ENCODE assay signal across 29 mouse cellular contexts in genomic region chr13:81628631-81629190, GRCm38 (mm10). TPM values are rescaled to one million over a fixed set of nuclear protein-coding genes. Genes with fewer than 3 reads are reported as not detected.
DNase-seq lines count a peak whose midpoint lies in the region; ATAC-seq lines count a peak whose summit lies in the region.
"Had no signal": no experiment of that assay in that cellular context is flagged by ENCODE, and none has a peak within 500 bp of the region (broad histone marks: within the 10 kb centered on the region; RNA-seq: fewer than 3 reads in every experiment).

No protein-coding gene starts in this region.

- H3K4me2 ChIP-seq in hindbrain, embryonic 13.5 days = 0 out of 2 replicates have a peak overlapping the region, but pooled peaks have one; percentile 6
- H3K4me2 ChIP-seq in hindbrain, embryonic 11.5 days (replicated peaks; ENCODE audit: low read depth, low read length) = no peak overlapping the region
- peak overlapping the region; percentile 21; the same call in 1 of the 2 replicates for H3K4me2 ChIP-seq in forebrain, embryonic 11.5 days (ENCODE audit: low read depth, low read length, severe bottlenecking)
- peak overlapping the region; percentile 30; the same call in 1 of the 2 replicates for H3K4me2 ChIP-seq in forebrain, embryonic 14.5 days (ENCODE audit: low read length)
- H3K4me2 ChIP-seq in midbrain, embryonic 14.5 days (ENCODE audit: low read length) = no peak overlapping the region
- H3K4me2 ChIP-seq: embryonic facial prominence, embryonic 13.5 days; intestine, embryonic 15.5 days; liver, embryonic 11.5 days had no signal

- no peak for ATAC-seq in hindbrain, embryonic 13.5 days (ENCODE audit: low FRiP score)
- ATAC-seq in hindbrain, embryonic 11.5 days (ENCODE audit: low FRiP score) = no peak
- ATAC-seq in forebrain, embryonic 11.5 days (replicated peaks; ENCODE audit: low FRiP score) = peak; percentile 22
- ATAC-seq in forebrain, embryonic 14.5 days = peak; percentile 58
- no peak for ATAC-seq in midbrain, embryonic 14.5 days (ENCODE audit: low FRiP score, low TSS enrichment)
- ATAC-seq: intestine, embryonic 15.5 days; liver, postnatal 0 days; Patski had no signal

- 15% methylated on average over 2 of the region's 2 CpGs for WGBS in hindbrain, embryonic 13.5 days
- WGBS in hindbrain, embryonic 11.5 days = 34% methylated on average over 2 of the region's 2 CpGs
- 11% methylated on average over 2 of the region's 2 CpGs for WGBS in forebrain, embryonic 11.5 days
- WGBS in forebrain, embryonic 14.5 days = 0% methylated on average over 2 of the region's 2 CpGs
- 9% methylated on average over 2 of the region's 2 CpGs for WGBS in midbrain, embryonic 14.5 days

- H3K9ac ChIP-seq in hindbrain, embryonic 13.5 days = no peak overlapping the region
- H3K9ac ChIP-seq in hindbrain, embryonic 11.5 days (ENCODE audit: low read depth, low read length) = no peak overlapping the region
- H3K9ac ChIP-seq in forebrain, embryonic 11.5 days (ENCODE audit: low read length) = no peak overlapping the region
- no peak overlapping the region for H3K9ac ChIP-seq in forebrain, embryonic 14.5 days (ENCODE audit: low read length)
- H3K9ac ChIP-seq in midbrain, embryonic 14.5 days (replicated peaks; ENCODE audit: low read length) = no peak overlapping the region
- H3K9ac ChIP-seq: embryonic facial prominence, embryonic 13.5 days; intestine, embryonic 15.5 days; liver, postnatal 0 days had no signal

- H3K27me3 ChIP-seq in hindbrain, embryonic 13.5 days = no peaks in the 10 kb centered on the region
- H3K27me3 ChIP-seq in hindbrain, embryonic 11.5 days (ENCODE audit: control insufficient read depth, insufficient read depth, low read length) = no peaks in the 10 kb centered on the region
- H3K27me3 ChIP-seq in forebrain, embryonic 11.5 days (ENCODE audit: control insufficient read depth, insufficient read depth, low read length) = no peaks in the 10 kb centered on the region
- H3K27me3 ChIP-seq in forebrain, embryonic 14.5 days (replicated peaks; ENCODE audit: control insufficient read depth, insufficient read depth, low read length) = no peaks in the 10 kb centered on the region
- H3K27me3 ChIP-seq in midbrain, embryonic 14.5 days (ENCODE audit: control insufficient read depth, insufficient read depth, low read length) = no peaks in the 10 kb centered on the region
- H3K27me3 ChIP-seq: CH12.LX had no signal

- H3K27ac ChIP-seq in hindbrain, embryonic 13.5 days = peak overlapping the region; percentile 60
- no peak overlapping the region for H3K27ac ChIP-seq in hindbrain, embryonic 11.5 days (ENCODE audit: low read depth, low read length)
- peak overlapping the region; percentile 43 for H3K27ac ChIP-seq in forebrain, embryonic 11.5 days (ENCODE audit: low read depth, low read length)
- H3K27ac ChIP-seq in forebrain, embryonic 14.5 days (ENCODE audit: low read depth, low read length) = peak overlapping the region; percentile 70; the same call in 1 of the 2 replicates
- no peak overlapping the region for H3K27ac ChIP-seq in midbrain, embryonic 14.5 days (replicated peaks; ENCODE audit: low read depth, low read length)
- H3K27ac ChIP-seq: embryonic facial prominence, embryonic 13.5 days; heart, embryonic 10.5 days; intestine, embryonic 15.5 days; layer of hippocampus, adult 2 months had no signal

- intact Hi-C loops in heart, postnatal 14 days (cut with DNase I) = no loop called here

- H3K4me3 ChIP-seq in hindbrain, embryonic 13.5 days = no peak overlapping the region
- H3K4me3 ChIP-seq in hindbrain, embryonic 11.5 days (ENCODE audit: low read depth, low read length) = no peak overlapping the region
- H3K4me3 ChIP-seq in forebrain, embryonic 11.5 days (ENCODE audit: low read depth, low read length) = no peak overlapping the region
- no peak overlapping the region for H3K4me3 ChIP-seq in forebrain, embryonic 14.5 days (ENCODE audit: low read depth, low read length)
- no peak overlapping the region for H3K4me3 ChIP-seq in midbrain, embryonic 14.5 days (replicated peaks; ENCODE audit: low read depth, low read length)
- H3K4me3 ChIP-seq: embryonic facial prominence, embryonic 13.5 days; erythroblast, embryonic 14.5 days; heart, embryonic 10.5 days; intestine, embryonic 15.5 days; layer of hippocampus, adult 2 months had no signal

- no peaks in the 10 kb centered on the region for H3K9me3 ChIP-seq in hindbrain, embryonic 13.5 days
- no peaks in the 10 kb centered on the region for H3K9me3 ChIP-seq in hindbrain, embryonic 11.5 days (ENCODE audit: control insufficient read depth, low read length)
- no peaks in the 10 kb centered on the region for H3K9me3 ChIP-seq in forebrain, embryonic 11.5 days (ENCODE audit: control insufficient read depth, low read length)
- H3K9me3 ChIP-seq in forebrain, embryonic 14.5 days (replicated peaks; ENCODE audit: control insufficient read depth, low read length) = no peaks in the 10 kb centered on the region
- H3K9me3 ChIP-seq in midbrain, embryonic 14.5 days (ENCODE audit: control insufficient read depth, low read length) = no peaks in the 10 kb centered on the region
- H3K9me3 ChIP-seq: embryonic facial prominence, embryonic 13.5 days; G1E; heart, embryonic 10.5 days; intestine, embryonic 15.5 days had no signal

- H3K36me3 ChIP-seq in hindbrain, embryonic 13.5 days = no peaks in the 10 kb centered on the region
- no peaks in the 10 kb centered on the region for H3K36me3 ChIP-seq in hindbrain, embryonic 11.5 days (ENCODE audit: control insufficient read depth, insufficient read depth, low read length)
- no peaks in the 10 kb centered on the region for H3K36me3 ChIP-seq in forebrain, embryonic 11.5 days (ENCODE audit: control insufficient read depth, insufficient read depth, low read length)
- no peaks in the 10 kb centered on the region for H3K36me3 ChIP-seq in forebrain, embryonic 14.5 days (ENCODE audit: control insufficient read depth, insufficient read depth, low read length)
- no peaks in the 10 kb centered on the region for H3K36me3 ChIP-seq in midbrain, embryonic 14.5 days (ENCODE audit: control insufficient read depth, insufficient read depth, low read length)
- H3K36me3 ChIP-seq: embryonic facial prominence, embryonic 13.5 days; G1E; heart, embryonic 10.5 days; intestine, embryonic 15.5 days had no signal

- no peak for DNase-seq in hindbrain, embryonic 11.5 days (ENCODE audit: low spot score)
- DNase-seq in forebrain, embryonic 11.5 days (ENCODE audit: low spot score) = no peak
- DNase-seq in forebrain, embryonic 14.5 days (ENCODE audit: low spot score) = peak; percentile 83
- DNase-seq in midbrain, embryonic 14.5 days = peak; percentile 54
- no peak for DNase-seq in heart, postnatal 14 days
- no peak for DNase-seq in cerebellum, postnatal 10 days
- DNase-seq in lung, adult 18-20 months = no peak
- DNase-seq: adrenal gland, postnatal 36 days; B cell, adult 2 months; cerebellum, adult 11 months; cerebellum, adult 9-11 months; gastrocnemius, postnatal 10 days; kidney, adult 8-10 months; kidney, postnatal 14 days; liver, postnatal 0 days; right cerebral cortex, postnatal 14 days had no signal

- H3K4me1 ChIP-seq in hindbrain, embryonic 13.5 days (replicated peaks) = peaks cover 24% of the 10 kb centered on the region
- H3K4me1 ChIP-seq in hindbrain, embryonic 11.5 days (replicated peaks; ENCODE audit: control insufficient read depth, insufficient read depth, low read length) = 0 out of 2 replicates have a peak, but pooled peaks cover 3% of the 10 kb centered on the region
- H3K4me1 ChIP-seq in forebrain, embryonic 11.5 days (replicated peaks; ENCODE audit: control insufficient read depth, insufficient read depth, low read length) = peaks cover 14% of the 10 kb centered on the region
- peaks cover 31% of the 10 kb centered on the region for H3K4me1 ChIP-seq in forebrain, embryonic 14.5 days (ENCODE audit: control insufficient read depth, insufficient read depth, low read length)
- H3K4me1 ChIP-seq in midbrain, embryonic 14.5 days (ENCODE audit: control insufficient read depth, insufficient read depth, low read length) = peaks cover 8% of the 10 kb centered on the region

RNA-seq across cellular contexts. Expression of gene Adgrv1, which starts 4.2 kb away (rescaled TPM):
- polyA plus RNA-seq in hindbrain, embryonic 13.5 days (2015; fragmentation: Nextera tagmentation; extraction: Ambion mirVana) = 19.1 and 22.0 TPM in 2 replicates
- polyA plus RNA-seq in hindbrain, embryonic 11.5 days (2014; fragmentation: Nextera tagmentation; extraction: Ambion mirVana) = 40.3 and 54.5 TPM in 2 replicates
- polyA plus RNA-seq in forebrain, embryonic 11.5 days (2014; fragmentation: Nextera tagmentation; extraction: Ambion mirVana) = 36.9 and 41.9 TPM in 2 replicates
- 14.7 and 14.8 TPM in 2 replicates for polyA plus RNA-seq in forebrain, embryonic 14.5 days (2014; fragmentation: Nextera tagmentation; extraction: Ambion mirVana)
- polyA plus RNA-seq in midbrain, embryonic 14.5 days (2014; fragmentation: Nextera tagmentation; extraction: Ambion mirVana) = 9.4 and 16.7 TPM in 2 replicates
- under 1 TPM; 0.14 to 0.34 TPM for total RNA-seq in heart, postnatal 14 days (2021)
- total RNA-seq: granulocyte monocyte progenitor cell, adult 5-6 weeks; hematopoietic stem cell, adult 5-6 weeks; megakaryocyte, adult 5-6 weeks had no signal
- polyA plus RNA-seq: G1E had no signal

RNA-seq across cellular contexts. Expression of gene Lysmd3, which starts 28.8 kb away (rescaled TPM):
- polyA plus RNA-seq in hindbrain, embryonic 13.5 days (2015; fragmentation: Nextera tagmentation; extraction: Ambion mirVana) = 19.5 and 20.8 TPM in 2 replicates
- 33.5 and 33.6 TPM in 2 replicates for polyA plus RNA-seq in hindbrain, embryonic 11.5 days (2014; fragmentation: Nextera tagmentation; extraction: Ambion mirVana)
- 24.8 and 25.9 TPM in 2 replicates for polyA plus RNA-seq in forebrain, embryonic 11.5 days (2014; fragmentation: Nextera tagmentation; extraction: Ambion mirVana)
- polyA plus RNA-seq in forebrain, embryonic 14.5 days (2014; fragmentation: Nextera tagmentation; extraction: Ambion mirVana) = 25.2 and 28.8 TPM in 2 replicates
- polyA plus RNA-seq in midbrain, embryonic 14.5 days (2014; fragmentation: Nextera tagmentation; extraction: Ambion mirVana) = 16.6 and 25.8 TPM in 2 replicates
- total RNA-seq in heart, postnatal 14 days (2021) = 10 to 100 TPM; 13.1 to 19.0 TPM

Comparison
In these comparisons a context has a peak if more than half of its experiments do, and no peak if none do; other contexts are left out.
1. H3K27ac ChIP-seq: peak in hindbrain, embryonic 13.5 days (single experiment), forebrain, embryonic 11.5 days (single experiment) and forebrain, embryonic 14.5 days (single experiment); none in hindbrain, embryonic 11.5 days (single experiment) and midbrain, embryonic 14.5 days (single experiment).
2. H3K4me2 ChIP-seq: peak in hindbrain, embryonic 13.5 days (single experiment), forebrain, embryonic 11.5 days (single experiment) and forebrain, embryonic 14.5 days (single experiment); none in hindbrain, embryonic 11.5 days (single experiment) and midbrain, embryonic 14.5 days (single experiment).
3. DNase-seq: peak in forebrain, embryonic 14.5 days (single experiment) and midbrain, embryonic 14.5 days (single experiment); none in hindbrain, embryonic 11.5 days (single experiment), forebrain, embryonic 11.5 days (single experiment), heart, postnatal 14 days (0 of 2), cerebellum, postnatal 10 days (0 of 2) and lung, adult 18-20 months (0 of 2).
4. ATAC-seq: peak in forebrain, embryonic 11.5 days (single experiment) and forebrain, embryonic 14.5 days (single experiment); none in hindbrain, embryonic 13.5 days (single experiment), hindbrain, embryonic 11.5 days (single experiment) and midbrain, embryonic 14.5 days (single experiment).